Mouse (Mus musculus) mammary gland, adult 2 months (tissue): ENCODE data around the gene Gm5622. TPM values are rescaled to one million over a fixed set of nuclear protein-coding genes. Genes with fewer than 3 reads are reported as not detected.

ENCODE experiments used
- polyA plus RNA-seq: library from polyadenylated mRNA; depleted of rRNA; stranded (reverse); fragments of >200 nt; gene quantifications from 2 replicates; pipeline ENCODE4 v1.2.3, GENCODE M21; 2012; ENCODE audit warnings: low replicate concordance; rRNA removed

The Gm5622 gene
- polyA plus RNA-seq: not detected in 2 replicates

DNA sequence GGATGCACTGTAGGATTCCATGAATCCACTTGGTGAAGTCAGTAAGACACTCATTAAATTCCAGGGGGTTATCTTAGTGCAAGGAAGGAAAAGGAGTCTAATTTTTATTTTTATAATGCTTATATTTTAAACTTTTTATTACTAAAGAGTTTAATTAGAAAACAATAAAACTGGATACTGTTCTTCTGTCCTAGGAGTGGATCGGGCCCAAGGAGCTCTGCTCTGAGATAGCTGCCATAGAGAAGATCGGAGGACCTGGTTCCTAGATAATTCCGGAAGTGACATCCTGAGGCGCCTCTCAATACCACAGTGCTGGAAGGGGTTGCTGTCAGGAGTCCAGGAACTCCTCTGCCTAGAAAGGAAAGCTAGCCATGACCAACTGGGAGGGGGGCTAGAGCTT, at the start of gene Gm5622:
Gene Gm5622 (plus strand): TSS at position 301 of the 400 bp plus-strand sequence.

DNA sequence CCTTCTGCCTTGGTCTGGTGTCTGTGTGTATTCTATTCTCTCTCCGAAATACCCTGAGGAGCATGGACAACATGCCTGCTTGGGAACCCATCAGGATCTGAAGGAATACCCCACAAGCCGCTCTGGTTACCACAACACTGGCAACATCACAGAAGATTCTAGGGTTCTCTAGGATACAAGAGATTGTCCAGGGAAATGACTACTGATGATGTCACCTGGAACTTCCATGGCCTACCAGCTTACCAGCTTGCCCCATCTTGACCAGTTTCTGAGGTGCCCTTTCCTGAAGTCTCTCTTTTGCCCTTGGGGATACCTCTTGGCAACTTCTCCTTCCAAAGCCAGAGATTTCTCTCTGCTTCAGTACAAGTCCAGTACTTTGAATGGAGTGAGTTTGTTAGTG, 21.4 kb downstream of the Gm5622 start, which contains the start of gene Gm17175:
Gene Gm17175 (minus strand): TSS at position 101 of the 400 bp plus-strand sequence.

DNA sequence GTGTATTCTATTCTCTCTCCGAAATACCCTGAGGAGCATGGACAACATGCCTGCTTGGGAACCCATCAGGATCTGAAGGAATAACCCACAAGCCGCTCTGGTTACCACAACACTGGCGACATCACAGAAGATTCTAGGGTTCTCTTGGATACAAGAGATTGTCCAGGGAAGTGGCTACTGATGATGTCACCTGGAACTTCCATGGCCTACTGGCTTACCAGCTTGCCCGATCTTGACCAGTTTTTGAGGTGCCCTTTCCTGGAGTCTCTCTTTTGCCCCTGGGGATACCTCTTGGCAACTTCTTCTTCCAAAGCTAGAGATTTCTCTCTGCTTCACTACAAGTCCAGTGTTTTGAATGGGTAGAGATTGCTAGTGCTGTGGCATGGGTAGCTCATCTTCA, 39.4 kb downstream of the Gm5622 start, which contains the start of gene Gm17174:
Gene Gm17174 (minus strand): TSS at position 101 of the 400 bp plus-strand sequence.

DNA sequence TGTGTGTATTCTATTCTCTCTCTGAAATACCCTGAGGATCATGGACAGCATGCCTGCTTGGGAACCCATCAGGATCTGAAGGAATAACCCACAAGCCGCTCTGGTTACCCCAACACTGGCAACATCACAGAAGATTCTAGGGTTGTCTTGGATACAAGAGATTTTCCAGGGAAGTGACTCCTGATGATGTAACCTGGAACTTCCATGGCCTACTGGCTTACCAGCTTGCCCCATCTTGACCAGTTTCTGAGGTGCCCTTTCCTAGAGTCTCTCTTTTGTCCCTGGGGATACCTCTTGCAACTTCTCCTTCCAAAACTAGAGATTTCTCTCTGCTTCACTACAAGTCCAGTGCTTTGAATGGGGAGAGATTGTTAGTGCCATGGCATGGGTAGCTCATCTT, 58.6 kb downstream of the Gm5622 start, which contains the start of gene Gm17078:
Gene Gm17078 (minus strand): TSS at position 101 of the 400 bp plus-strand sequence.

DNA sequence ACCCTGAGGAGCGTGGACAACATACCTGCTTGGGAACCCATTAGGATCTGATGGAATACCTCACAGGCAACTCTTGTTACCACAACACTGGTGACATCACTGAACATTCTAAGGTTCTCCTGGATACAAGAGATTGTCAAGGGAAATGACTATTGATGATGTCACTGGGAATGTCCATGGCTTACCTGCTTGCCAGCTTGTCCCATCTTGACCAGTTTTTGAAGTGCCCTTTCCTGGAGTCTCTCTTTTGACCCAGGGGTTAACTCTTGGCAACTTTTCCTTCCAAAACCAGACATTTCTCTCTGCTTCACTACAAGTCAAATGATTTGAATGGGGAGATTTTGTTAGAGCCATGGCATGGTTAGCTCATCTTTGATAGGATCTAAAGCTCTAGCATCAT, 83.0 kb downstream of the Gm5622 start, which contains the start of gene Gm4181:
Gene Gm4181 (minus strand): TSS at position 101 of the 400 bp plus-strand sequence.

DNA sequence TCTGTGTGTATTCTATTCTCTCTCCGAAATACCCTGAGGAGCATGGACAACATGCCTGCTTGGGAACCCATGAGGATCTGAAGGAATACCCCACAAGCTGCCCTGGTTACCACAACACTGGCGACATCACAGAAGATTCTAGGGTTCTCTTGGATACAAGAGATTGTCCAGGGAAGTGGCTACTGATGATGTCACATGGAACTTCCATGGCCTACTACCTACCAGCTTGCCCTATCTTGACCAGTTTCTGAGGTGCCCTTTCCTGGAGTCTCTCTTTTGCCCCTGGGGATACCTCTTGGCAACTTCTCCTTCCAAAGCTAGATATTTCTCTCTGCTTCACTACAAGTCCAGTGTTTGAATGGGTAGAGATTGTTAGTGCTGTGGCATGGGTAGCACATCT, 142.8 kb downstream of the Gm5622 start, which contains the start of gene Gm17079:
Gene Gm17079 (minus strand): TSS at position 101 of the 400 bp plus-strand sequence.

Other genes with a start within 250 kb of the Gm5622 start
- not detected in 2 replicates for gene Gm7247, start 191.0 kb upstream of the Gm5622 start, polyA plus RNA-seq
- gene Vmn2r88, start 142.0 kb upstream of the Gm5622 start, polyA plus RNA-seq: not detected in 2 replicates
- gene Vmn2r89, start 100.9 kb upstream of the Gm5622 start, polyA plus RNA-seq: not detected in 2 replicates
- not detected in 2 replicates for gene Gm17175, start 21.3 kb downstream of the Gm5622 start, polyA plus RNA-seq
- gene Gm17174, start 39.3 kb downstream of the Gm5622 start, polyA plus RNA-seq: not detected in 2 replicates
- gene Gm17078, start 58.5 kb downstream of the Gm5622 start, polyA plus RNA-seq: not detected in 2 replicates
- not detected in 2 replicates for gene Gm4181, start 82.9 kb downstream of the Gm5622 start, polyA plus RNA-seq
- gene Gm17079, start 142.7 kb downstream of the Gm5622 start, polyA plus RNA-seq: not detected in 2 replicates
- not detected in 2 replicates for gene Gm5800, start 164.4 kb downstream of the Gm5622 start, polyA plus RNA-seq
- not detected in 2 replicates for gene Ang4, start 220.8 kb downstream of the Gm5622 start, polyA plus RNA-seq
- not detected in 2 replicates for gene AY358078, start 247.3 kb downstream of the Gm5622 start, polyA plus RNA-seq